Mouse (Mus musculus) 3T3-L1 (cell line): ENCODE data around the gene Tead2.

Source experiments
- DNase-seq: peaks from one replicate; pipeline ENCODE4 v3.0.0-alpha.2; 2015; ENCODE audit warnings: low read depth, low spot score

Gene Tead2

DNA sequence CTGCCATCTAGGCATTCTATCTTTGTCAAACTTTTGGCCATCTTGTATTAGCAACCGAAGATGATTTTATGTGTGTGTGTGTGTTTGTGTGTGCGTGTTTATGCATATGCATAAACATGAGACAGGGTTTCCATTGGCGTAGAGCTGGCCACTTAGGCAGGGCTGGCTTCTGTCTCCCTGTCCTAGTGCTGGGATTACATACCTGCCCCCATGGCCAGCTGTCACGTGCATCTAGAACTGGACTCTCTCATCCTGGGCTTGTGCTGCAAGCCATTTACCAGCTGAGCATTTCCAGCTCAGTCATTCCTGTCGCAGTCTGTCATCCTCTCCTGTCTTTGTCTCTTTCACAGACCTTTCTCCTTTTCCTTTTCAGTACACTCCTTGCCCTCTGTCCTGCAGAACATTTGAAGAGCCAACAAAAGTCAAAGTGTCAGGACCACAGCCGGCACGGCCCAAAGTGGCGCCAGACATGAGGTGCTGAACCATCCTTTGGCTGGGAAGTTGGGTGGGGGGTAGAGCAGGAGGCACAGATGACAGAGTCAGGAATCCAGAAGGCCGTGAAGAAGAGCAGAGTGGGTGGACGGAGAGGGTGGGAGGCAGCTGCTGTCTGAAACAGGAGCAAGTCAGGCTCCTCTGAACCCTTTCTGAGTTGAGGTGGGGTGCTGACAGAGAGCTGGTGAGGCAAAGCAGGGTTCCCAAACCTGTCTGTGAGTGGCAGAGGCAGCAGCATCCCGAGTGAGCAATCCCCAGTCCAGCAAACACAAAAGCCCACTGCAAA is 41.7 kb downstream of the Tead2 start:
- no peak for DNase-seq

DNA sequence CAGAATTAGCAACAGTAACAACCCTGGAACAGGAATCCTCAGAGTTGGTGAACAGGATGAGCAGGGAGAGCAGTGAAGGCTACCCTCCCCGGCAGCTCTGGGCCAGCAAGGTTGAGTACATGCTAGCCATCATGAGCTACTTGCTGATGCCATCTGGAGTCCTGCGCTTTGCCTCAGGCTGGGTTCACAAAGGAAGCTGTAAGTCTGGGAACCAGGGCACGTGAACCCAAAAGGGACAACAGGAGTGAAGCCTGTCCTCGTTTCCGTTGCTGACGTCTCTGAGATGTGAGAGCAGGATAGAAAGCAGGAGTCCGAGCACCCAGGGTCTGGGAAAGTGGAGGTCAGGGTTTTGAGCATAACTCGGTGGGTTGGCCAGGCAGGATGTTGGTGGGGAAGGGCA is 43.7 kb downstream of the Tead2 start:
- no peak for DNase-seq

DNA sequence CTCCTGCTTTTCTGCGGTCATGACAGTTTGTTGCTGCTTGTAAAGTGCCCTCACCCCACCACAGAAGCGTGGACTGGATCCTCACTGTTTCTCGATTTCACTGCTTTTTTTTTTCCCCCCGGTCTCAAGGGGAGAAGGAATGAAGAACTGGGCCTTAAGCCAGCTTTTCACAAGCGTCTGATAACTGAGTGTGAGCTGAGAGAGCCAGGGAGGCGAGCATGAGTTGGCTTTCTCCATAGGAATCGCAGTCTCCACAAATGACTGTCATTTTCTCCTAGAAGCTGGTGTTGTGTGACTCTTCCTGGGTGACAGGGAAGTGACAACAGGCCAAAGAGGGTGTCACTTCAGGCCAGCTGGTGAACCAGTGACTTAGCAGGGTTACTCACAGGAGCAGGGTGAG is 46.7 kb downstream of the Tead2 start:
- no peak for DNase-seq

DNA sequence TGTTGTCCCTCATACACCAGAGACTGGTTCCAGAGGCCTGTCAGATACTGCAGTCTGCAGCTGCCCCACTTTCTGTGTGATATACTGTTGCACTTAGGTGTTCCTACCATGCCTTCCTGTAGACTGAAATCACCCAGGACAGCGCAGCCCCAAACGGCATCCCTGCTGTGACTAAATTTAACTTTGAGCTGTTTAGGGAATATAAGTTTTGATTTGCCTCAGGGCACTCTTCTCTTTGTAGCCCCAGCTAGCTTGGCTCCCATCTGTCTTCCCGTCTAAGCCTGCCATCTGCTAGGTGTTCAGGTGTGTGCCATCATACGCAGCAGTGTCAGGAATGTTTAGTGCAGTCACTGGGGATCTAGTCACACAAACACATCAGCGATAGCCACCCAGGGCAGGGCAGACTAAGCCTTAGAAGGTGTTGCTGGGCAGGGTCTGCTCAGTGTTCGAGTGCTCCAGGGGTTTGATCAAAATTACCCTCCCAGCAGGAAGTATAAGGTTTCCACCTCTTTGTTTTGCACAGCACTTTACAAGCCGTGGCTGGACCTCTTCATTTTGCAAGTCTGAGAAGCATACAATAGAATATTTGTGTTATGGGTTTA is 47.6 kb downstream of the Tead2 start:
- no peak for DNase-seq

DNA sequence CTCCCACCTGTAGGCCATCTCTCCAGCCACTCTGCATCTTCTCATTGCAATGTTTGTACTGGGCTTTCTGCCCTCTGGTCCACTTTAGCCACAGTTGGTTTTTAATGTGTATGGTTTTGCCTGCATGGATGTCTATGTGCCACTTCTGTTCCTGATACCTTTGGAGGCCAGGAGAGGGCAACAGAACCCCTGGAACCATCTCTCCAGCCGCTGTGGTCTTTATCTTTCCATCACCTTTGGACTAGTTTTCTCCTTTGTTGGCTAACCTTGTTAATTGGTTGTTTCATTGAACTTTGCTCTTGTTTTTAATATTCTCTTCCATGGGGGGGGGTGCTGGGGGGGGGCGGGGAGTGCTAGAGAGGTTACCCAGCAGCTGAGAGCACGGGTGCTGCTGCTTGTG is 48.8 kb downstream of the Tead2 start:
- DNase-seq, result no peak

DNA sequence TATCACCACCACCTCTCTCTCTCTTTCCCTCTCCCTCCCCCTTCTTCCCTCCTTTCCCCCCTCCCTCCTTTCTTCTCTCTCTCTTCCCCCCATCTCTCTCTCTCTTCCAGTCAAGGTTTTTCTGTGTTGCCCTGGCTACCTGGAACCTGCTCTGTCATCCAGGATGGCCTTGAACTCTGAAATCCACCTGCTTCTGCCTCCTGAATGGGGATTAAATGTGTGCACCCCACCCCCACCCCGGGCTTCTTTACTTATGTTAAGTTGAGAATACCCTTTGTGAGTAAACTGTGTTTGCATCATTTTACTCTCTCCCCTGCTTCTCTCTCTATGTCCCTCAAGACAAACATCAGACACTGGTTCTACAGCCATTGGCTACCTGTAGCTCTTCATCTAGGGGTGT is 50.0 kb downstream of the Tead2 start:
- DNase-seq, result no peak

DNA sequence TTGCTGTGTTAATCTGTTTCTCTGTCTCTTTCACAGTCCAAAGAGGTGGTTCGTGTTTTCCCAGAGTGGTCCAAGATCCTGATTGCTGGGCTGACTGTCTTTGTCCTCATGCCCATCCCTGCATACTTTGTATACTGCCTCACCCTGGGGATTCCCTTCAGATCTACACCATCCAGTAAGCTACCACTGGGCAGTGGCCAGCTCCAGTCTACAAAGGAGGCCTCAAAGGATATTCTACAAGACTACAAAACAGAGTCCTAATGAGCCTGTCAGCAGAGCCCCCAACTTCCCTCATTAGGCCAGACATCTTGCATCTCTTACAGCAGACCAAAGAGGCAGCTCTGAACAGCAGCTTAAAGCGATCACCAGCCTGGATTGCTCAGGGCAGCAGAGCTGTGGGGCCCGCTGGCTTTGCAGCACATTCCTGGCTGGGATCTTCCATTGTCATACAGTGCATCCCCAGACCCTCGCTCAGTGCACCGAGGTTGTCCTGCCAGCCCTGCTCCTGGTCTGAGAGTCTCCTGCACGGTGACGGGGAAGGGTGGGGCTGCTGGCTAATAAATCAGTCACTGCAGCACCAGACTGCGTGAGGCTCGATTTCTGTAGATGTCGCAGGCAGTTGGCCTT is 57.3 kb downstream of the Tead2 start:
- no peak for DNase-seq

DNA sequence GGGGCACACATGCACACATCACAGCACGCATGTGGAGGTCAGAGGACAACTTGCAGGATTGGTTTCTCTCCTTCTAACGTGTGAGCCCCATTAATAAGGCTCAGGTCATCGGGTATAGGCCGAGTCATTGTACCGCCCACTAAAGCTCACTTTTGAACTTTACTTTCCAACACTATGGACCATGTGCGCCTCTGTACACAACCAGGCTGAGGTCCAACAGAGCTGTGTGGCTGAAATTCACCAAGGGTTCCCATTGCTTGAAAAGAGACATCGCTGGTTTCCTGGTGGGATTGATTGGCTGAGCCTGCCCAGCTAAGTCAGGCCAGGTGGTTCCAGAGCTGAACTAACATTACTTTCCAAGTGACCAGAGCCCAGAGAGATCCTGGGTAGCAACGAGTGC is 58.1 kb downstream of the Tead2 start:
- no peak for DNase-seq

DNA sequence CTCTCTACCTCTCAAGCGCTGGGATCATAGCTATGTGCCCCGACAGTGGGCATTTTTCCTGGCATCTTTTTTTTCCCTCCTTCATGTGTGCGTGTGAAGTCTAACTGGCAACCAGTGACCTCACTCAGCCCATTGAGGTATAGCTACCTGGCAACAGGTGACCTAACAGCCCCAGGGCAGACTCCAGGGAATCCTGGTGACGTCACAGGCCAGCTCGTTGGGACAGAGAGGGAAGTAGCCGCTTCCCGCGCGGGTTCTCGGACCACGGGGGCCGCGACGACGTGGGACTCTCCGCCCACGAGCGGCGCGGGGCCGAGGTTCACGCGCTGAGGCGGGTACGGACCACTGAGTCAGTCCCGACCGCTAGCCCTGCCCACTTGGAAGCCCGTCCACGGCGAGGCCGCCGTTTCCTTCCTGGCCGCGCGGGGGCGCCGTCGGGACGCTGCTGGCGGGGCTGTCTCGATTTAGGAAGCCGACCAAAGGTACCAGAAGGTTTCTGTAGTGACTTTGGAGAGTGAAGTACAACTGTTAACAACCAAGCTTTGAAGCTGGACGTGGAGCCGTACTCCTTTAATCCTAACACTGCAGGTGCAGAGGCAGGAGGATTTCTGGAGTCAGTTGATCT is 61.7 kb downstream of the Tead2 start, which contains the start of gene Slc6a21:
Gene Slc6a21, plus strand, starts transcription at position 378 of the 625 bp plus-strand sequence.
- DNase-seq, result peak; percentile 21
